Mouse (Mus musculus): Measurements from ENCODE around the gene Olfr103.

Olfr103 gene

DNA sequence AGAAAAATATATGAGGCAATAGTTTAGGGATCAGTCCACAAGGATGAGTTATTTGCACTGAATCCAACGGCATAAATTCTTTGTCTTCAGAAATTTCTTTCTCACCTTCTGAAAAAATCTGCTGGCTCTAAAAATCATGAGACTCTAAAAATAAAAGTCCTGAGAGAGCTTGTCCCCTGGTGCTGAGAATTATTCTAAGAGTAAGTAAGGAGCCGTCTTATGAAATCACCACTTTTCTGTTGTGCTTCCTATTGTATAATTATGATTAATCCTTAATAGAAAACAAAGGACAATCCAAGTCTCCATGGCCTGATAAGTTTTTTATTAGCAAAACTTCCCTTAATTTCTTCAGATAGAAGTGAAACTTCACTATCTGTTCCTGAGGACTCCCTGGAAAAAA, at the start of gene Olfr103:
TSS of gene Olfr103 (minus strand) at position 101 of the 400 bp plus-strand sequence.
- no peak for DNase-seq

DNA sequence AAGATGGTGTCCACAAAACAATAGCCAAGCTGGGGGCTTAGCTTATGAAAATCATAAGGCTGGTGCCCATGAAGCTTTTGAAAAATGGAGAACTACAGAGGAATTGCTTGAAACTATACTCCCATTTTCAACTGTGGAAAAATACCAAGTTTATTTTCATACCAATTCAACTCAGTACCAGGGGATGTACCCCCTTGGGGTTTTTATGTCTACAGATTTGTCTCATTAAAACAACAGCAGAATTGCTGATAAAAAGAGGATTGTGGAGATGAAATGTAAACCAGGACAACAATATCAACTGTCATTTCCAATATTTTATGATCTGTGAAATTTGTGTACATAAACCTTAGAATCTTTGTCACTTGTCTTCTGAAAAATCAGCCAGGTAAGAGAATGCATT, 39.2 kb upstream of the Olfr103 start, which contains the start of gene Olfr105-ps:
TSS of gene Olfr105-ps (plus strand) at position 301 of the 400 bp plus-strand sequence.
- no peak for DNase-seq

DNA sequence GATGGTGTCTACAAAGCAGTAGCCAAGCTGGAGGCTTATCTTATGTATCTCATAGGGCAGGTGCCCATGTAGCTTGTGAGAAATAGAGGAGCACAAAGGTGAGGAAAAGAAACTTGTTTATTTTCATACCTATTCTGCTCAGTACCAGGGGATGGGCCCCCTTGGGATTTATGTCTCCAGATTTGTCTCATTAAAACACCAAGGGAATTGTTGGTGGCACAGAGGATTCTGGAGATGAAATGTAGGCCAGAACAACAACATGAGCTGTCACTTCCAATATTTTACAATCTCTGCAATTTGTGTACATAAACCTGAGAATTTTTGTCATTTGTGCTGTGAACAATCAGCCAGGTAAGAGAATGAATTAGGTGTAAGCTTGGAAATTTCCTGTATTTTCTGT, 19.8 kb upstream of the Olfr103 start, which contains the start of gene Olfr104-ps:
TSS of gene Olfr104-ps (plus strand) at position 301 of the 400 bp plus-strand sequence.
- no peak for DNase-seq

DNA sequence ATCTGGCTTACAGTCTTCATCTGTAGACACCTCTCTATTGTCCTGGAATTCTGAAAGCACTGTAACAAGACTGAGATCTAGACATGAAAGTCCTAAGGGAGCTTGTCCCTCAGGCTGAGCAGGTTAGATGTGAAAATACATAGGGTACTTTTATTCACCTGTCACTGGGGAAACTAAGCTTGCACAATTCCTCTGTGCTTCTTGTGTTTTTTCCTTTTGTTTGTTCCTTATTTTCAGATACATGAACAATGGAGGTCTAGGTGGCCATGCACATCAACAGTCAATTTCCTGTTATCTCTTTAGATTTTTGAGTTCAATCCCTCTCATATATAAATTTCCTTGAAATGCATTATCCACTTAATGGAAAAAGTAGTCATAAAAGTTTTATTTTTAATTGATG, 22.5 kb downstream of the Olfr103 start, which contains the start of gene Olfr102:
TSS of gene Olfr102 (minus strand) at position 101 of the 400 bp plus-strand sequence.
- DNase-seq = no peak

DNA sequence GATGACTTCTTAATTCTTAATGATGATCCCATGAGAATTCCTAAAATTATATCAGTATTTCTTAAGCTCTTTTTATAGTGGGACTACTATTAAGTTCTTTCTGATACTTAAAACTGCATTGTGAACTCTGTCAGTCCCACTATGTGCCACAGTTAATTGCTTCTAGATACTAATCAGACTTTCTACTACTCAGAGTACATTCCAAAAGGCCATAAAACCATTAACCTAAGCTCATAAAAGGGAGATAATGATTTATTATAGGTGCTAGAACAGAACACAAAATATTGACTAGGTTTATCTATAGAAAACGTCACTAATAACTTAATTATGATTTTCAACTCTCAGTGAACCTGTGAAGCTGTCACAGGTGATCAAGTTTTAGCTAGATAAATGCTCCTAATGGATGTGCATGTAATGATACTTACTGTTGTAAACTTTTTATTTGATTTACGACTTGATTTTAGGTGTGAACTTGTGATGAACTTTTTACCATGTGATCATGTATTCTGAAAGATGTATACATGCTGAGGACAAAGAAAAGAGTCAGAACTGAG, 29.3 kb downstream of the Olfr103 start:
- DNase-seq = no peak

DNA sequence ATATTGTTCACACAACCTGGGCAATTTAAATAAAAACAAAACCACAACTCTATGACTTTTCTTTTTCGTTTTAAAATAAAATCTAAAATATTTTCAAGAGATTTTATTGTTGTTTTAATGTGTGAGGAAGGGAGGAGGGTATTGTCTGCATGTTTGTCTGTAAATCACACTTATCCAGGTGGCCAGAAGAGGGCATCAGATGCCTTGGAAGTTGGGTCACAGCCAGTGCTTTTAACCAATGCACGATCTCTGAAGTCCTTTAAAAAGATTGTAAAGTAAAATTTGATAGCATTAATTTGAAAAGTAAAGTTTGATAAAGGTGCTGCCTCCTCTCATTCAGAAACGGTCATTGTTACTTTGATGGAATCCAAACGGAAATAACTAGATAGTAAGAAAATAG, 31.0 kb downstream of the Olfr103 start:
- no peak for DNase-seq

DNA sequence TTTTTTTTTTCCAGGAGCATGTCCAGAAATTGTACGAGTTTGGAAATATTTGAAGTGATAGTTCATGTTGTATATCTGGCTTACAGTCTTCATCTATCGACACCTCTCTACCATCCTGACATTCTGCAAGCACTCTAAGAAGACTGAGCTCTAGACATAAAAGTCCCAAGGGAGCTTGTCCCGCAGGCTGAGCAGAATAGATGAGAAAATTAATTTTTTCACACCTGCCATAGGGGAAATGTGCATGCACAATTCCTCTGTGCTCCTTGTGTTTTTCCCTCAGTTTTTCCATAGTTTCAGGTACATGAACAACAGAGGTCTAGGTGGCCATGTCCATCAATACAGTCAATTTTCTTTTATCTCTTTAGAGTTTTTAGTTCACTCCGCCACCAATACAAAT, 35.3 kb downstream of the Olfr103 start, which contains the start of gene Olfr101:
TSS of gene Olfr101 (minus strand) at position 101 of the 400 bp plus-strand sequence.
- no peak for DNase-seq

All from cerebellum, adult 18-20 months (tissue).